20 mouse cellular contexts compared by ENCODE assay signal in the genomic region with DNA sequence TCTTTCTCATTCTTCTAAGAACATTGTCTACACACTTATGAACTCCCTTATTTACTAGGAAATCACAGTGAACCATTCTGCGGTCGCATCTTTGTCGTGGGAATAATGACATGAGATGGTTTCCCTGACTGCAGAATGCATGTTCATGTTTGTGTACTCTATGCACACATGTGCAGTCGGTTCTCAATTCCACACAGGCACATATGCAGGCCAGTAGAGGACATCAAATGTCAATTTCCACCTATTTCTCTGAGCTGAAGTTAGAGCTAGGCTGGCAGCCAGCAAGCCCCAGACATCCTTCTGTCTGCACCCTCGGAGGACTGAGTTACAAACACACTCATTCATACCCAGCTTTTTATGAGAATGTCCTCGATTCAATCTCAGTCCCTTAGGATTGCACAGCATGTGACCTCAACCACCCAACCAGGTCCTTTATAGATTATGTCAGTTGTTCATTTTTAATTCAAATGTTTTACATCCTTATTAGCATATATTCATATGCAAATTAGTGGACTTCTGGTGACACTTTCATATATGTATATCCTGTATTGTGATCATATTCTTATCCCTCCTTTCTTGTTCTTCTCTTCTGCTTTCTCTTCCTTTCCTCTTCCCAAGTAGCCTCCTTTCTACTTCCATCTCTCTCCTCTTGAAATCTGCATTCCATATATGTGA.
DNase-seq lines count a peak whose midpoint lies in the region; ATAC-seq and TF ChIP-seq lines count a peak whose summit lies in the region.
"Had no signal": no experiment of that assay in that cellular context is flagged by ENCODE, and none has a peak within 500 bp of the region (broad histone marks: within the 10 kb centered on the region; RNA-seq: fewer than 3 reads in every experiment).

No protein-coding gene starts in this region.

- H3K9ac ChIP-seq in forebrain, embryonic 11.5 days (ENCODE audit: low read length), result no peak overlapping the region
- no peak overlapping the region for H3K9ac ChIP-seq in forebrain, embryonic 14.5 days (ENCODE audit: low read length)
- H3K9ac ChIP-seq in hindbrain, embryonic 12.5 days, result no peak overlapping the region
- no peak overlapping the region for H3K9ac ChIP-seq in hindbrain, embryonic 16.5 days (ENCODE audit: low read depth, low read length)
- H3K9ac ChIP-seq in midbrain, embryonic 11.5 days (ENCODE audit: low read length), result no peak overlapping the region
- H3K9ac ChIP-seq in midbrain, embryonic 15.5 days, result no peak overlapping the region
- H3K9ac ChIP-seq: forebrain, embryonic 15.5 days; heart, embryonic 13.5 days had no signal

- no peaks in the 10 kb centered on the region for H3K27me3 ChIP-seq in forebrain, embryonic 11.5 days (ENCODE audit: control insufficient read depth, insufficient read depth, low read length)
- H3K27me3 ChIP-seq in forebrain, embryonic 14.5 days (replicated peaks; ENCODE audit: control insufficient read depth, insufficient read depth, low read length), result no peaks in the 10 kb centered on the region
- H3K27me3 ChIP-seq in hindbrain, embryonic 12.5 days, result no peaks in the 10 kb centered on the region
- no peaks in the 10 kb centered on the region for H3K27me3 ChIP-seq in hindbrain, embryonic 16.5 days (replicated peaks; ENCODE audit: control insufficient read depth, insufficient read depth, low read length)
- no peaks in the 10 kb centered on the region for H3K27me3 ChIP-seq in midbrain, embryonic 11.5 days (ENCODE audit: control insufficient read depth, insufficient read depth, low read length)
- H3K27me3 ChIP-seq in midbrain, embryonic 15.5 days (replicated peaks), result no peaks in the 10 kb centered on the region
- H3K27me3 ChIP-seq: forebrain, embryonic 15.5 days; heart, embryonic 13.5 days had no signal

- no peaks in the 10 kb centered on the region; the same call in 1 of the 2 replicates for H3K4me1 ChIP-seq in forebrain, embryonic 11.5 days (replicated peaks; ENCODE audit: control insufficient read depth, insufficient read depth, low read length)
- no peaks in the 10 kb centered on the region for H3K4me1 ChIP-seq in forebrain, embryonic 14.5 days (ENCODE audit: control insufficient read depth, insufficient read depth, low read length)
- H3K4me1 ChIP-seq in hindbrain, embryonic 12.5 days, result no peaks in the 10 kb centered on the region; the same call in 1 of the 2 replicates
- H3K4me1 ChIP-seq in hindbrain, embryonic 16.5 days (ENCODE audit: control insufficient read depth, insufficient read depth, low read depth, low read length), result no peaks in the 10 kb centered on the region
- H3K4me1 ChIP-seq in midbrain, embryonic 11.5 days (ENCODE audit: control insufficient read depth, insufficient read depth, low read length), result no peaks in the 10 kb centered on the region
- H3K4me1 ChIP-seq in midbrain, embryonic 15.5 days, result 0 out of 2 replicates have a peak, but pooled peaks cover 3% of the 10 kb centered on the region
- H3K4me1 ChIP-seq: forebrain, embryonic 15.5 days; heart, embryonic 10.5 days; heart, embryonic 13.5 days had no signal

- no peaks in the 10 kb centered on the region for H3K9me3 ChIP-seq in forebrain, embryonic 11.5 days (ENCODE audit: control insufficient read depth, low read length)
- no peaks in the 10 kb centered on the region for H3K9me3 ChIP-seq in forebrain, embryonic 14.5 days (replicated peaks; ENCODE audit: control insufficient read depth, low read length)
- H3K9me3 ChIP-seq in hindbrain, embryonic 12.5 days (replicated peaks), result no peaks in the 10 kb centered on the region
- H3K9me3 ChIP-seq in hindbrain, embryonic 16.5 days (ENCODE audit: control insufficient read depth, low read length), result no peaks in the 10 kb centered on the region
- H3K9me3 ChIP-seq in midbrain, embryonic 11.5 days (ENCODE audit: control insufficient read depth, low read length), result no peaks in the 10 kb centered on the region
- no peaks in the 10 kb centered on the region for H3K9me3 ChIP-seq in midbrain, embryonic 15.5 days
- H3K9me3 ChIP-seq: forebrain, embryonic 10.5 days; forebrain, embryonic 15.5 days; heart, embryonic 10.5 days; heart, embryonic 13.5 days had no signal

- no peak overlapping the region for H3K27ac ChIP-seq in forebrain, embryonic 11.5 days (ENCODE audit: low read depth, low read length)
- H3K27ac ChIP-seq in forebrain, embryonic 14.5 days (ENCODE audit: low read depth, low read length), result no peak overlapping the region
- H3K27ac ChIP-seq in hindbrain, embryonic 12.5 days, result no peak overlapping the region
- H3K27ac ChIP-seq in hindbrain, embryonic 16.5 days (ENCODE audit: low read depth, low read length), result no peak overlapping the region
- H3K27ac ChIP-seq in midbrain, embryonic 11.5 days (ENCODE audit: low read depth, low read length), result no peak overlapping the region
- H3K27ac ChIP-seq in midbrain, embryonic 15.5 days, result no peak overlapping the region
- H3K27ac ChIP-seq: forebrain, embryonic 10.5 days; forebrain, embryonic 15.5 days; heart, adult 2 months; heart, embryonic 10.5 days; heart, embryonic 13.5 days had no signal

- peak; percentile 53; the same call in 1 of the 2 replicates for ATAC-seq in forebrain, embryonic 11.5 days (replicated peaks; ENCODE audit: low FRiP score)
- no peak for ATAC-seq in forebrain, embryonic 14.5 days
- ATAC-seq in hindbrain, embryonic 12.5 days (ENCODE audit: low FRiP score), result peak; percentile 58
- no peak for ATAC-seq in hindbrain, embryonic 16.5 days
- no peak for ATAC-seq in midbrain, embryonic 11.5 days (ENCODE audit: low FRiP score)
- no peak for ATAC-seq in midbrain, embryonic 15.5 days (replicated peaks)
- ATAC-seq: activated CD4-positive, CD25-positive, alpha-beta regulatory T cell, adult 4 months; forebrain, embryonic 15.5 days had no signal

- TF ChIP-seq POLR2A in brain, embryonic 14.5 days (IDR thresholded peaks at IDR 0.05; ENCODE audit: borderline replicate concordance, extremely low read depth, insufficient read depth, insufficient read length, poor library complexity, severe bottlenecking), result no peak

- no peak overlapping the region for H3K4me3 ChIP-seq in forebrain, embryonic 11.5 days (ENCODE audit: low read depth, low read length)
- H3K4me3 ChIP-seq in forebrain, embryonic 14.5 days (ENCODE audit: low read depth, low read length), result no peak overlapping the region
- no peak overlapping the region for H3K4me3 ChIP-seq in hindbrain, embryonic 12.5 days
- no peak overlapping the region for H3K4me3 ChIP-seq in hindbrain, embryonic 16.5 days (ENCODE audit: low read length)
- H3K4me3 ChIP-seq in midbrain, embryonic 11.5 days (ENCODE audit: low read depth, low read length), result no peak overlapping the region
- no peak overlapping the region for H3K4me3 ChIP-seq in midbrain, embryonic 15.5 days
- H3K4me3 ChIP-seq: forebrain, embryonic 10.5 days; forebrain, embryonic 15.5 days; heart, adult 2 months; heart, embryonic 10.5 days; heart, embryonic 13.5 days had no signal

- 73% methylated on average over 6 of the region's 6 CpGs for WGBS in forebrain, embryonic 11.5 days
- 57% methylated on average over 6 of the region's 6 CpGs for WGBS in forebrain, embryonic 14.5 days
- 65% methylated on average over 6 of the region's 6 CpGs for WGBS in hindbrain, embryonic 12.5 days
- 56% methylated on average over 6 of the region's 6 CpGs for WGBS in hindbrain, embryonic 16.5 days
- 77% methylated on average over 6 of the region's 6 CpGs for WGBS in midbrain, embryonic 11.5 days
- 68% methylated on average over 6 of the region's 6 CpGs for WGBS in midbrain, embryonic 15.5 days

- H3K36me3 ChIP-seq in forebrain, embryonic 11.5 days (ENCODE audit: control insufficient read depth, insufficient read depth, low read length), result no peaks in the 10 kb centered on the region
- H3K36me3 ChIP-seq in forebrain, embryonic 14.5 days (ENCODE audit: control insufficient read depth, insufficient read depth, low read length), result no peaks in the 10 kb centered on the region
- H3K36me3 ChIP-seq in hindbrain, embryonic 12.5 days, result no peaks in the 10 kb centered on the region
- H3K36me3 ChIP-seq in hindbrain, embryonic 16.5 days (ENCODE audit: control insufficient read depth, insufficient read depth, low read length), result no peaks in the 10 kb centered on the region
- no peaks in the 10 kb centered on the region for H3K36me3 ChIP-seq in midbrain, embryonic 11.5 days (ENCODE audit: control insufficient read depth, insufficient read depth, low read length)
- H3K36me3 ChIP-seq in midbrain, embryonic 15.5 days (replicated peaks), result no peaks in the 10 kb centered on the region
- H3K36me3 ChIP-seq: forebrain, embryonic 10.5 days; forebrain, embryonic 15.5 days; heart, embryonic 10.5 days; heart, embryonic 13.5 days had no signal

- no peak overlapping the region for H3K4me2 ChIP-seq in forebrain, embryonic 11.5 days (ENCODE audit: low read depth, low read length, severe bottlenecking)
- no peak overlapping the region for H3K4me2 ChIP-seq in forebrain, embryonic 14.5 days (ENCODE audit: low read length)
- H3K4me2 ChIP-seq in hindbrain, embryonic 12.5 days (replicated peaks), result no peak overlapping the region
- H3K4me2 ChIP-seq in hindbrain, embryonic 16.5 days (ENCODE audit: low read length), result no peak overlapping the region
- H3K4me2 ChIP-seq in midbrain, embryonic 11.5 days, result no peak overlapping the region
- no peak overlapping the region for H3K4me2 ChIP-seq in midbrain, embryonic 15.5 days
- H3K4me2 ChIP-seq: forebrain, embryonic 15.5 days; heart, embryonic 13.5 days had no signal

- DNase-seq in forebrain, embryonic 11.5 days (ENCODE audit: low spot score), result no peak
- no peak for DNase-seq in forebrain, embryonic 14.5 days (ENCODE audit: low spot score)
- DNase-seq in midbrain, embryonic 11.5 days (ENCODE audit: low spot score, missing footprints), result peak; percentile 85
- DNase-seq in brain, embryonic 14.5 days (ENCODE audit: low read depth), result peak; percentile 20
- DNase-seq: adrenal gland, adult 8-10 months; adrenal gland, postnatal 25 days; cerebellum, adult 18-20 months; cerebellum, adult 9-10 months; cerebellum, postnatal 14 days; gastrocnemius, postnatal 25 days; heart, adult 2 months; heart, postnatal 14 days had no signal

- no peak for TF ChIP-seq CTCF in brain, embryonic 14.5 days (IDR thresholded peaks at IDR 0.05; ENCODE audit: borderline replicate concordance, extremely low read depth, insufficient read depth, insufficient read length)

Comparison
In these comparisons a context has a peak if more than half of its experiments do, and no peak if none do; other contexts are left out.
1. ATAC-seq: peak in forebrain, embryonic 11.5 days (single experiment) and hindbrain, embryonic 12.5 days (single experiment); none in forebrain, embryonic 14.5 days (single experiment), hindbrain, embryonic 16.5 days (single experiment), midbrain, embryonic 11.5 days (single experiment) and midbrain, embryonic 15.5 days (single experiment).
2. DNase-seq: peak in midbrain, embryonic 11.5 days (single experiment) and brain, embryonic 14.5 days (single experiment); none in forebrain, embryonic 11.5 days (single experiment) and forebrain, embryonic 14.5 days (single experiment).